Mouse (Mus musculus): ENCODE measurements at regions not wholly inside any gene's neighbourhood (a gene's known extent, or its start where the extent isn't known, plus 50 kb on each side); places are given as distances from the start of the nearest gene placed in this dataset.
A peak's percentile ranks its signal among the peaks of the same experiment; 100 is the strongest.

- TF ChIP-seq CTCF (IDR thresholded peaks at IDR 0.05; ENCODE audit: low read depth) (peak; percentile 75), EP300 (IDR thresholded peaks at IDR 0.05; ENCODE audit: low read depth) (no peak)
Measured at GRCm38 (mm10) chr10:95087864-95088570, 143.4 kb upstream of the Plxnc1 start.

Data from liver, postnatal 0 days (tissue).